Mouse (Mus musculus): ENCODE measurements around the gene 2010111I01Rik. TPM values are rescaled to one million over a fixed set of nuclear protein-coding genes. Genes with fewer than 3 reads are reported as not detected.
A peak's percentile ranks its signal among the peaks of the same experiment; 100 is the strongest.

2010111I01Rik gene
- total and polyA plus RNA-seq, 3 experiments, result 26.3 to 32.7 TPM; not detected in 1

GRCm38 (mm10) chr13:63139463-63140226, 175.0 kb downstream of the 2010111I01Rik start:
- peaks cover 0 to 17% of the 10 kb centered on the region in 2 experiments; a peak in 2 of 4 replicates for H3K4me1 ChIP-seq (ENCODE audit: control insufficient read depth in 1 of 2, insufficient read depth in 2 of 2, low read length in 2 of 2)

DNA sequence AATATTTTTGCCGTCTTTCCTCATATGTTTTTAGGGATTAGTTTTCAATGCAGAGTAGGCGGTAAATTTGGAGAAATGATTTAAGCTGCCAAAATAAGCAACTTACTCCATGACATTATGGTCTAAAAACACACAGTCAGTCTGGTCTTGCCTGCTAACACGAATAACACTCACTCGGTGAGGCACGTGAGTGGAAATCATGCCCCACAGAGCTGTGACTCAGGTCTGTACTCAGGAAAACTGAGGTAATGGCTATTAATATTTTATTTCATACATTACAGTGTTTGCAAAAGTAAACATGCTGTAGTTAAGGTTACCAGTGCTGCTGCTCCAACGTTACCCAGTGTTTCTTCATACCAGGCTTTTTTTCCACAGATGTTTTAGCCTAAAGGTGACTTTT, 176.1 kb downstream of the 2010111I01Rik start:
- peaks cover 0 to 17% of the 10 kb centered on the region in 2 experiments; a peak in 2 of 4 replicates for H3K4me1 ChIP-seq (ENCODE audit: control insufficient read depth in 1 of 2, insufficient read depth in 2 of 2, low read length in 2 of 2)
- no peak for TF ChIP-seq POLR2A (IDR thresholded peaks at IDR 0.05; ENCODE audit: control insufficient read depth in 1 of 2, insufficient read depth in 1 of 2, low read depth in 1 of 2, low read length in 2 of 2, poor library complexity in 1 of 2)
- no peak for TF ChIP-seq TCF12 (IDR thresholded peaks at IDR 0.05; ENCODE audit: low read depth, low read length)
- TF ChIP-seq KAT2A (conservative IDR thresholded peaks at IDR 0.05; ENCODE audit: low read depth, low read length), result no peak
- TF ChIP-seq CHD2 (IDR thresholded peaks at IDR 0.05; ENCODE audit: low read length), result no peak
- TF ChIP-seq GABPA (IDR thresholded peaks at IDR 0.05; ENCODE audit: low read depth, low read length), result no peak
- TF ChIP-seq ZNF384 (IDR thresholded peaks at IDR 0.05; ENCODE audit: low read depth, low read length), result no peak
- TF ChIP-seq JUND (IDR thresholded peaks at IDR 0.05; ENCODE audit: low read depth, low read length), result no peak
- TF ChIP-seq POLR2AphosphoS5 (IDR thresholded peaks at IDR 0.05; ENCODE audit: borderline replicate concordance, low read depth, low read length), result no peak
- no peak for TF ChIP-seq SIN3A (IDR thresholded peaks at IDR 0.05; ENCODE audit: low read length)
- H3K9ac ChIP-seq (ENCODE audit: control insufficient read depth, low read depth, low read length, poor library complexity, severe bottlenecking), result no peak overlapping the region
- H3K9me3 ChIP-seq (replicated peaks; ENCODE audit: insufficient read depth, low read length), result no peaks in the 10 kb centered on the region
- DNase-seq (ENCODE audit: low read depth, low spot score), result no peak
- H3K36me3 ChIP-seq (ENCODE audit: control insufficient read depth in 1 of 2, insufficient read depth in 2 of 2, low read length in 2 of 2), result peaks cover 0 to 12% of the 10 kb centered on the region in 2 experiments; a peak in 2 of 4 replicates
- no peak overlapping the region for H3K27ac ChIP-seq (ENCODE audit: control insufficient read depth, low read depth, low read length)
- no peaks in the 10 kb centered on the region for H3K27me3 ChIP-seq (ENCODE audit: control insufficient read depth in 1 of 2, insufficient read depth in 2 of 2, low read length in 2 of 2)
- H3K79me2 ChIP-seq (ENCODE audit: control insufficient read depth, insufficient read depth, low read length, poor library complexity), result no peaks in the 10 kb centered on the region
- no peak overlapping the region for H3K4me3 ChIP-seq (ENCODE audit: control insufficient read depth in 1 of 2, insufficient read depth in 1 of 2, low read depth in 2 of 2, low read length in 2 of 2)

More at GRCm38 (mm10) chr13:63139463-63140226, 175.0 kb downstream of the 2010111I01Rik start:
- Histone ChIP-seq H3K27ac (ENCODE audit: control insufficient read depth, low read depth, low read length) (no peak overlapping the region), H3K79me2 (ENCODE audit: control insufficient read depth, insufficient read depth, low read length, poor library complexity) (no peaks in the 10 kb centered on the region), H3K9ac (ENCODE audit: control insufficient read depth, low read depth, low read length, poor library complexity, severe bottlenecking) (no peak overlapping the region), H3K9me3 (replicated peaks; ENCODE audit: insufficient read depth, low read length) (no peaks in the 10 kb centered on the region), H3K27me3 (ENCODE audit: control insufficient read depth in 1 of 2, insufficient read depth in 2 of 2, low read length in 2 of 2) (no peaks in the 10 kb centered on the region), H3K36me3 (ENCODE audit: control insufficient read depth in 1 of 2, insufficient read depth in 2 of 2, low read length in 2 of 2) (peaks cover 0 to 12% of the 10 kb centered on the region in 2 experiments; a peak in 2 of 4 replicates), H3K4me3 (ENCODE audit: control insufficient read depth in 1 of 2, insufficient read depth in 1 of 2, low read depth in 2 of 2, low read length in 2 of 2) (no peak overlapping the region)
- DNase-seq (ENCODE audit: low read depth, low spot score), result peak; percentile 29
- no peak for TF ChIP-seq ZKSCAN1 (IDR thresholded peaks at IDR 0.05; ENCODE audit: low read depth, low read length)
- TF ChIP-seq GATA1 (IDR thresholded peaks at IDR 0.05; ENCODE audit: low read depth, low read length), result 0 out of 2 replicates have a peak, but pooled peaks have one; percentile 14

DNA sequence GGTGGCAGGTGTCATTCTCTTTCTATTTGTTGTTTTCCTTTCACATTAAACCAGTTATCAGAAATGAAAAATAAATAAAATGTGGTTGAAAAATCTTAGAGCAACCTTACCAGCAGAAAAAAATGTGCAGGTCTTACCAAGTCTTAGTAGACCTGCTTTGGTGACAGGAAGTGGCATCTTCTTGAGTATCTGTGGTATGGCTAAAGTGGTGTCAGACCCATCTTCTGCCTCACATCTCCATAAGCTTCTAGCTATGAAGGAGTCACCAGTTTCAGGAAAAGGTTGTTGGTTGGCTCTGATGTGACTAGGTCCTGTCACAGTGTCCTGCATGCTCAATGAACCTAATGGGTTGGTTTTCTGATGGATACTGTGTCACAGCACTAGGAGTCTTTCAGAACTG, 176.6 kb downstream of the 2010111I01Rik start:
- Histone ChIP-seq H3K27ac (ENCODE audit: control insufficient read depth, low read depth, low read length) (no peak overlapping the region), H3K4me3 (ENCODE audit: control insufficient read depth in 1 of 2, insufficient read depth in 1 of 2, low read depth in 2 of 2, low read length in 2 of 2) (no peak overlapping the region), H3K9me3 (replicated peaks; ENCODE audit: insufficient read depth, low read length) (no peaks in the 10 kb centered on the region), H3K4me1 (ENCODE audit: control insufficient read depth in 1 of 2, insufficient read depth in 2 of 2, low read length in 2 of 2) (peaks cover 0 to 17% of the 10 kb centered on the region in 2 experiments; a peak in 2 of 4 replicates), H3K9ac (ENCODE audit: control insufficient read depth, low read depth, low read length, poor library complexity, severe bottlenecking) (no peak overlapping the region), H3K79me2 (ENCODE audit: control insufficient read depth, insufficient read depth, low read length, poor library complexity) (no peaks in the 10 kb centered on the region), H3K36me3 (ENCODE audit: control insufficient read depth in 1 of 2, insufficient read depth in 2 of 2, low read length in 2 of 2) (peaks cover 0 to 12% of the 10 kb centered on the region in 2 experiments; a peak in 2 of 4 replicates), H3K27me3 (ENCODE audit: control insufficient read depth in 1 of 2, insufficient read depth in 2 of 2, low read length in 2 of 2) (no peaks in the 10 kb centered on the region)
- no peak for TF ChIP-seq NRF1 (IDR thresholded peaks at IDR 0.05; ENCODE audit: insufficient read depth, low read depth, low read length, poor library complexity, severe bottlenecking)
- DNase-seq (ENCODE audit: low read depth, low spot score), result no peak

All from MEL (cell line).